Mouse (Mus musculus): ENCODE results near the gene Usp21.

DNA sequence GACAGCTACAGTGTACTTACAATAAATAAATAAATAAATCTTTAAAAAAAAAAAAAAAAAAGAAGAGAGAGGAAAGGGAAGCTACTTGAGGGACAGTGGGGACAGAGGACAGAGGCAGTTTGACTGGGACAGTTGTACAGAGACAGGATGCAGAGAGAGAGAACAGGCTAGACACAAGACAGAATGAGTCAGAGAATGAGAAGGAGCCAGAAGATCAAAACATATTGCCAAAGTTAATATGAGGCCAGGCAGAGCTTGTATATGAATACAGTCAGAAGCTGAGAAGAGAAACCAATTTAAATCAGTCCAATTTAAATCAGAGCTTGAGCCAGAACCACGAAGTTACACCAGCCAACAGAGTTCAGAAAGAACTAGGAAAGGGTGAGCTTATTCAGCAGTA is 19.4 kb downstream of the Usp21 start:
- TF ChIP-seq MAX (IDR thresholded peaks at IDR 0.05; ENCODE audit: low read depth), result no peak
- TF ChIP-seq POLR2A (IDR thresholded peaks at IDR 0.05; ENCODE audit: insufficient read length, low read depth), result no peak
- TF ChIP-seq SRF (IDR thresholded peaks at IDR 0.05; ENCODE audit: control insufficient read depth, insufficient read length, low read depth), result no peak
- no peak for TF ChIP-seq POLR2AphosphoS2 (IDR thresholded peaks at IDR 0.05; ENCODE audit: insufficient read length, low read depth)
- no peak for TF ChIP-seq REST (IDR thresholded peaks at IDR 0.05; ENCODE audit: insufficient read depth, insufficient read length)
- no peak for TF ChIP-seq TCF12 (IDR thresholded peaks at IDR 0.05; ENCODE audit: insufficient read depth, poor library complexity, severe bottlenecking)
- no peak for TF ChIP-seq CEBPB (IDR thresholded peaks at IDR 0.05; ENCODE audit: insufficient read depth, poor library complexity, severe bottlenecking)
- TF ChIP-seq MYOG (IDR thresholded peaks at IDR 0.05; ENCODE audit: control insufficient read depth in 1 of 3, insufficient read depth in 1 of 3, insufficient read length in 2 of 3, low read depth in 2 of 3), result no peak

Data from myocyte (in vitro differentiated cells).